Mouse (Mus musculus) forebrain, embryonic 10.5 days (tissue): ENCODE data around the gene Clns1a. TPM values are rescaled to one million over a fixed set of nuclear protein-coding genes. Genes with fewer than 3 reads are reported as not detected.

Source experiments
- DNase-seq: peaks from one replicate; pipeline ENCODE4 v3.0.0-alpha.2; 2017; ENCODE audit warnings: low spot score; ENCODE audit errors: extremely low spot score
- H3K27ac ChIP-seq: fragments of 300-500 bp; sonication (generic); 2 replicates; pipeline ENCODE4 v1.5.1; 2016; ENCODE audit warnings: mild to moderate bottlenecking
- H3K27me3 ChIP-seq: fragments of 300-500 bp; sonication (generic); 2 replicates; pipeline ENCODE4 v1.6.1; 2016; ENCODE audit warnings: mild to moderate bottlenecking; ENCODE audit not compliant: poor library complexity, severe bottlenecking
- H3K36me3 ChIP-seq: fragments of 300-500 bp; sonication (generic); replicated peaks from 2 replicates; pipeline ENCODE4 v1.6.1; 2016; ENCODE audit warnings: mild to moderate bottlenecking, moderate library complexity
- H3K4me1 ChIP-seq: fragments of 300-500 bp; sonication (generic); 2 replicates; pipeline ENCODE4 v1.6.1; 2016
- H3K4me3 ChIP-seq: fragments of 300-500 bp; sonication (generic); 2 replicates; pipeline ENCODE4 v1.5.1; 2016; ENCODE audit warnings: mild to moderate bottlenecking, moderate library complexity
- H3K9me3 ChIP-seq: fragments of 300-500 bp; sonication (generic); 2 replicates; pipeline ENCODE4 v1.6.1; 2016; ENCODE audit warnings: mild to moderate bottlenecking, moderate library complexity
- WGBS: fragments of 180-500 bp; shearing (Covaris S2); methylation state at CpG from one replicate; pipeline ENCODE4 v1.1.7; 2016; 5-methylcytosine and 5-hydroxymethylcytosine counted together
- polyA plus RNA-seq: library from polyadenylated mRNA; unstranded; fragments of >200 nt; fragmentation: Nextera tagmentation; extraction: Ambion mirVana; gene quantifications from 2 replicates; pipeline ENCODE4 v1.2.1, GENCODE M21; 2016

Clns1a gene
- polyA plus RNA-seq, 1 experiment from 2014 or later, result 310 TPM

- Histone ChIP-seq H3K4me3 (no peak overlapping the region), H3K27ac (no peak overlapping the region), H3K9me3 (no peaks in the 10 kb centered on the region), H3K36me3 (peaks cover 71% of the 10 kb centered on the region), H3K27me3 (no peaks in the 10 kb centered on the region), H3K4me1 (no peaks in the 10 kb centered on the region)
- no peak for DNase-seq
- 88% methylated on average over 3 of the region's 3 CpGs for WGBS
Observed at GRCm38 (mm10) chr7:97709204-97709603, 12.8 kb downstream of the Clns1a start.

- no peaks in the 10 kb centered on the region for H3K4me1 ChIP-seq
- peaks cover 92% of the 10 kb centered on the region for H3K36me3 ChIP-seq
- no peaks in the 10 kb centered on the region for H3K27me3 ChIP-seq
- H3K27ac ChIP-seq, result no peak overlapping the region
- no peak overlapping the region for H3K4me3 ChIP-seq
- H3K9me3 ChIP-seq, result peaks cover 5% of the 10 kb centered on the region; the same call in 1 of the 2 replicates
- 96% methylated on average over 5 of the region's 5 CpGs for WGBS
- no peak for DNase-seq
Observed at GRCm38 (mm10) chr7:97714651-97715050, 18.2 kb downstream of the Clns1a start.

GRCm38 (mm10) chr7:97717326-97717725 lies 20.9 kb downstream of the Clns1a start:
- no peak overlapping the region for H3K4me3 ChIP-seq
- no peaks in the 10 kb centered on the region for H3K4me1 ChIP-seq
- no peak for DNase-seq
- H3K9me3 ChIP-seq, result peaks cover 5% of the 10 kb centered on the region; the same call in 1 of the 2 replicates
- H3K27me3 ChIP-seq, result no peaks in the 10 kb centered on the region
- WGBS, result 95% methylated on average over 1 of the region's 1 CpGs
- no peak overlapping the region for H3K27ac ChIP-seq
- peaks cover 92% of the 10 kb centered on the region for H3K36me3 ChIP-seq

- Histone ChIP-seq H3K27me3 (no peaks in the 10 kb centered on the region), H3K36me3 (peaks cover 84% of the 10 kb centered on the region), H3K9me3 (peaks cover 5% of the 10 kb centered on the region; the same call in 1 of the 2 replicates), H3K4me1 (no peaks in the 10 kb centered on the region), H3K4me3 (no peak overlapping the region), H3K27ac (no peak overlapping the region)
- WGBS, result 82% methylated on average over 5 of the region's 5 CpGs
- DNase-seq, result no peak
Observed at GRCm38 (mm10) chr7:97719078-97719477, 22.6 kb downstream of the Clns1a start.

GRCm38 (mm10) chr7:97720109-97720508 lies 23.7 kb downstream of the Clns1a start:
- no peak overlapping the region for H3K4me3 ChIP-seq
- WGBS, result 88% methylated on average over 5 of the region's 5 CpGs
- H3K4me1 ChIP-seq, result no peaks in the 10 kb centered on the region
- DNase-seq, result no peak
- H3K27ac ChIP-seq, result no peak overlapping the region
- H3K27me3 ChIP-seq, result no peaks in the 10 kb centered on the region
- H3K36me3 ChIP-seq, result peaks cover 80% of the 10 kb centered on the region
- H3K9me3 ChIP-seq, result no peaks in the 10 kb centered on the region

GRCm38 (mm10) chr7:97722278-97722918 lies 26.0 kb downstream of the Clns1a start:
- H3K27ac ChIP-seq, result no peak overlapping the region
- H3K27me3 ChIP-seq, result no peaks in the 10 kb centered on the region
- H3K4me3 ChIP-seq, result no peak overlapping the region
- H3K36me3 ChIP-seq, result peaks cover 74% of the 10 kb centered on the region
- no peaks in the 10 kb centered on the region for H3K4me1 ChIP-seq
- DNase-seq, result no peak
- no peaks in the 10 kb centered on the region for H3K9me3 ChIP-seq
- 91% methylated on average over 7 of the region's 7 CpGs for WGBS

- DNase-seq, result no peak
- WGBS, result 93% methylated on average over 11 of the region's 11 CpGs
- Histone ChIP-seq H3K4me3 (no peak overlapping the region), H3K9me3 (no peaks in the 10 kb centered on the region), H3K27me3 (no peaks in the 10 kb centered on the region), H3K4me1 (peaks cover 9% of the 10 kb centered on the region), H3K27ac (no peak overlapping the region), H3K36me3 (peaks cover 66% of the 10 kb centered on the region)
Observed at GRCm38 (mm10) chr7:97723646-97724538, 27.5 kb downstream of the Clns1a start.

- Histone ChIP-seq H3K27me3 (no peaks in the 10 kb centered on the region), H3K36me3 (peaks cover 51% of the 10 kb centered on the region), H3K4me3 (no peak overlapping the region), H3K27ac (no peak overlapping the region), H3K9me3 (no peaks in the 10 kb centered on the region), H3K4me1 (peaks cover 24% of the 10 kb centered on the region)
- DNase-seq, result no peak
- WGBS, result 97% methylated on average over 6 of the region's 6 CpGs
Observed at GRCm38 (mm10) chr7:97725401-97725800, 29.0 kb downstream of the Clns1a start.

- WGBS, result 86% methylated on average over 7 of the region's 7 CpGs
- peaks cover 44% of the 10 kb centered on the region for H3K36me3 ChIP-seq
Observed at GRCm38 (mm10) chr7:97726080-97726479, 29.6 kb downstream of the Clns1a start.

GRCm38 (mm10) chr7:97726778-97727177 lies 30.3 kb downstream of the Clns1a start:
- WGBS, result 76% methylated on average over 7 of the region's 7 CpGs
- Histone ChIP-seq H3K9me3 (no peaks in the 10 kb centered on the region), H3K36me3 (peaks cover 42% of the 10 kb centered on the region), H3K27ac (no peak overlapping the region), H3K27me3 (no peaks in the 10 kb centered on the region), H3K4me3 (no peak overlapping the region), H3K4me1 (peaks cover 28% of the 10 kb centered on the region)
- DNase-seq, result no peak

More at GRCm38 (mm10) chr7:97726080-97726479, 29.6 kb downstream of the Clns1a start:
- no peak for DNase-seq
- Histone ChIP-seq H3K27ac (no peak overlapping the region), H3K4me3 (no peak overlapping the region), H3K27me3 (no peaks in the 10 kb centered on the region), H3K4me1 (peaks cover 28% of the 10 kb centered on the region), H3K9me3 (no peaks in the 10 kb centered on the region)

- H3K36me3 ChIP-seq, result peaks cover 30% of the 10 kb centered on the region
- no peaks in the 10 kb centered on the region for H3K27me3 ChIP-seq
- WGBS, result 38% methylated on average over 14 of the region's 14 CpGs
- no peak for DNase-seq
- H3K4me3 ChIP-seq, result no peak overlapping the region; the same call in 1 of the 2 replicates
- H3K27ac ChIP-seq, result 0 out of 2 replicates have a peak overlapping the region, but pooled peaks have one; percentile 44
- H3K9me3 ChIP-seq, result no peaks in the 10 kb centered on the region
- peaks cover 28% of the 10 kb centered on the region for H3K4me1 ChIP-seq
Observed at GRCm38 (mm10) chr7:97728666-97729614, 32.5 kb downstream of the Clns1a start.

- WGBS, result 47% methylated on average over 3 of the region's 3 CpGs
- no peak for DNase-seq
- H3K4me3 ChIP-seq, result no peak overlapping the region
- H3K4me1 ChIP-seq, result peaks cover 34% of the 10 kb centered on the region
- H3K36me3 ChIP-seq, result peaks cover 20% of the 10 kb centered on the region
- H3K9me3 ChIP-seq, result no peaks in the 10 kb centered on the region
- no peak overlapping the region for H3K27ac ChIP-seq
- H3K27me3 ChIP-seq, result peaks cover 8% of the 10 kb centered on the region
Observed at GRCm38 (mm10) chr7:97730427-97730826, 34.0 kb downstream of the Clns1a start.
